In the genomic region with DNA sequence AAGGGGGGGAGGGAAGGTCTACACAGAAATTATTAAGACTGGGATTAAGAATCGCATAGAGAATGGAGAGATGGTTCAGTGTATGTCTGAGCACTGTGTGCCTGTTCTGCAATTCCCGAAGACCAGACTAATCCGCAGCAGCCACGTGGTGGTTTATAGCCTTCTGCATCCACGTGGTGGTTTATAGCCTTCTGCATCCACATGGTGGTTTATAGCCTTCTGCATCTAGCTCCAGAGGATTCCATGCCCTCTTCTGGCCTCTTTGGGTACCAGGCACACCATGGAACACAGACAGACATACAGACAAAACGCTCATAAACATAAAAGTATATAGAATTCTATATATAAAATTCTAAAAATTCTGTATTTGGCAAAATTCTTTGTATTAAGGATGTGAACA, we compare ENCODE assay signal across 24 mouse cellular contexts.
A peak's percentile ranks its signal among the peaks of the same experiment; 100 is the strongest.
DNase-seq lines count a peak whose midpoint lies in the region; ATAC-seq and TF ChIP-seq lines count a peak whose summit lies in the region.
"Had no signal": no experiment of that assay in that cellular context is flagged by ENCODE, and none has a peak within 500 bp of the region (broad histone marks: within the 10 kb centered on the region; RNA-seq: fewer than 3 reads in every experiment).

No protein-coding gene starts in this region.

- no peak overlapping the region for H3K9ac ChIP-seq in kidney, postnatal 0 days (ENCODE audit: low read depth, low read length)
- no peak overlapping the region for H3K9ac ChIP-seq in kidney, embryonic 16.5 days (replicated peaks; ENCODE audit: low read length)
- H3K9ac ChIP-seq in intestine, embryonic 16.5 days (ENCODE audit: low read depth, low read length) = no peak overlapping the region
- H3K9ac ChIP-seq in stomach, postnatal 0 days (ENCODE audit: low read length) = no peak overlapping the region
- H3K9ac ChIP-seq: embryonic facial prominence, embryonic 12.5 days; forebrain, embryonic 13.5 days; forebrain, embryonic 15.5 days had no signal

- H3K4me2 ChIP-seq in kidney, postnatal 0 days (ENCODE audit: low read length) = no peak overlapping the region
- no peak overlapping the region for H3K4me2 ChIP-seq in kidney, embryonic 16.5 days (replicated peaks; ENCODE audit: low read depth, low read length)
- H3K4me2 ChIP-seq in intestine, embryonic 16.5 days (ENCODE audit: low read depth, low read length) = no peak overlapping the region
- H3K4me2 ChIP-seq in stomach, postnatal 0 days (replicated peaks; ENCODE audit: low read depth) = no peak overlapping the region
- H3K4me2 ChIP-seq: embryonic facial prominence, embryonic 12.5 days; forebrain, embryonic 13.5 days; forebrain, embryonic 15.5 days had no signal

- no peak for ATAC-seq in kidney, postnatal 0 days (replicated peaks; ENCODE audit: low FRiP score, low read depth)
- no peak for ATAC-seq in kidney, embryonic 16.5 days (ENCODE audit: low FRiP score, low TSS enrichment)
- ATAC-seq in intestine, embryonic 16.5 days = peak; percentile 74
- no peak for ATAC-seq in stomach, postnatal 0 days (ENCODE audit: low FRiP score, low TSS enrichment)
- ATAC-seq: activated CD4-positive, CD25-positive, alpha-beta regulatory T cell, adult 4 months; CD4-positive, CD25-positive, alpha-beta regulatory T cell, adult 4 months; forebrain, embryonic 13.5 days; forebrain, embryonic 15.5 days; Patski had no signal

- 0 out of 2 replicates have a peak, but pooled peaks have one; percentile 27 for TF ChIP-seq CTCF in kidney, postnatal 0 days (IDR thresholded peaks at IDR 0.05; ENCODE audit: low read depth)
- TF ChIP-seq CTCF in stomach, postnatal 0 days (IDR thresholded peaks at IDR 0.05; ENCODE audit: low read depth) = peak; percentile 12; the same call in 1 of the 2 replicates

- H3K36me3 ChIP-seq in kidney, postnatal 0 days (ENCODE audit: insufficient read depth, low read length) = no peaks in the 10 kb centered on the region
- no peaks in the 10 kb centered on the region for H3K36me3 ChIP-seq in kidney, embryonic 16.5 days (ENCODE audit: insufficient read depth, low read length)
- no peaks in the 10 kb centered on the region for H3K36me3 ChIP-seq in intestine, embryonic 16.5 days (ENCODE audit: control insufficient read depth, insufficient read depth, low read length)
- no peaks in the 10 kb centered on the region for H3K36me3 ChIP-seq in stomach, postnatal 0 days (ENCODE audit: control insufficient read depth, insufficient read depth, low read length)
- H3K36me3 ChIP-seq: embryonic facial prominence, embryonic 10.5 days; embryonic facial prominence, embryonic 12.5 days; forebrain, embryonic 15.5 days; G1E had no signal

- DNase-seq in kidney, postnatal 0 days (ENCODE audit: low spot score) = no peak
- DNase-seq in forelimb bud, embryonic 11.5 days (ENCODE audit: low read depth, low spot score) = peak; percentile 51
- no peak for DNase-seq in stomach, postnatal 0 days (ENCODE audit: low spot score)
- no peak for DNase-seq in adrenal gland, postnatal 10 days
- DNase-seq in adrenal gland, postnatal 14 days = no peak
- DNase-seq: adrenal gland, adult 8-10 months; adrenal gland, postnatal 36 days; B cell, adult 2 months; cerebellum, adult 11-12 months; cerebellum, adult 2 months; cerebellum, adult 9-10 months; cerebellum, postnatal 10 days; cerebellum, postnatal 25 days had no signal

- TF ChIP-seq EP300 in stomach, postnatal 0 days (optimal IDR thresholded peaks at IDR 0.05) = no peak

- H3K4me1 ChIP-seq in kidney, postnatal 0 days (replicated peaks; ENCODE audit: insufficient read depth, low read length) = no peaks in the 10 kb centered on the region
- peaks cover 3% of the 10 kb centered on the region; the same call in 1 of the 2 replicates for H3K4me1 ChIP-seq in kidney, embryonic 16.5 days (ENCODE audit: insufficient read depth, low read length)
- no peaks in the 10 kb centered on the region for H3K4me1 ChIP-seq in intestine, embryonic 16.5 days (ENCODE audit: control insufficient read depth, insufficient read depth, low read length)
- no peaks in the 10 kb centered on the region for H3K4me1 ChIP-seq in stomach, postnatal 0 days (replicated peaks; ENCODE audit: control insufficient read depth, insufficient read depth)
- H3K4me1 ChIP-seq: embryonic facial prominence, embryonic 12.5 days; forebrain, embryonic 13.5 days had no signal

- WGBS in kidney, postnatal 0 days = 44% methylated on average over 6 of the region's 6 CpGs
- 37% methylated on average over 6 of the region's 6 CpGs for WGBS in kidney, embryonic 16.5 days
- 47% methylated on average over 6 of the region's 6 CpGs for WGBS in intestine, embryonic 16.5 days
- 73% methylated on average over 6 of the region's 6 CpGs for WGBS in stomach, postnatal 0 days

- H3K9me3 ChIP-seq in kidney, postnatal 0 days (replicated peaks; ENCODE audit: low read length) = no peaks in the 10 kb centered on the region
- no peaks in the 10 kb centered on the region for H3K9me3 ChIP-seq in kidney, embryonic 16.5 days (ENCODE audit: low read length)
- no peaks in the 10 kb centered on the region for H3K9me3 ChIP-seq in intestine, embryonic 16.5 days (ENCODE audit: control insufficient read depth, low read length)
- no peaks in the 10 kb centered on the region for H3K9me3 ChIP-seq in stomach, postnatal 0 days (ENCODE audit: control insufficient read depth, low read length)
- H3K9me3 ChIP-seq: embryonic facial prominence, embryonic 10.5 days; embryonic facial prominence, embryonic 12.5 days; forebrain, embryonic 13.5 days; forebrain, embryonic 15.5 days had no signal

- H3K4me3 ChIP-seq in kidney, postnatal 0 days (replicated peaks; ENCODE audit: low read depth, low read length) = no peak overlapping the region
- H3K4me3 ChIP-seq in kidney, embryonic 16.5 days (ENCODE audit: low read length) = no peak overlapping the region
- H3K4me3 ChIP-seq in intestine, embryonic 16.5 days (ENCODE audit: low read length) = no peak overlapping the region
- no peak overlapping the region for H3K4me3 ChIP-seq in stomach, postnatal 0 days (ENCODE audit: low read depth, low read length)
- H3K4me3 ChIP-seq: embryonic facial prominence, embryonic 10.5 days; embryonic facial prominence, embryonic 12.5 days; forebrain, embryonic 13.5 days; forebrain, embryonic 15.5 days had no signal

- H3K27me3 ChIP-seq in kidney, postnatal 0 days (ENCODE audit: insufficient read depth, low read length) = no peaks in the 10 kb centered on the region
- H3K27me3 ChIP-seq in kidney, embryonic 16.5 days (ENCODE audit: insufficient read depth, low read length) = peaks cover 22% of the 10 kb centered on the region; the same call in 1 of the 2 replicates
- H3K27me3 ChIP-seq in intestine, embryonic 16.5 days (replicated peaks; ENCODE audit: control insufficient read depth, insufficient read depth, low read length) = no peaks in the 10 kb centered on the region
- no peaks in the 10 kb centered on the region for H3K27me3 ChIP-seq in stomach, postnatal 0 days (ENCODE audit: control insufficient read depth, insufficient read depth, low read length)
- H3K27me3 ChIP-seq: CH12.LX; forebrain, embryonic 15.5 days; Patski had no signal

- no peak overlapping the region for H3K27ac ChIP-seq in kidney, postnatal 0 days
- H3K27ac ChIP-seq in kidney, embryonic 16.5 days (ENCODE audit: low read length) = no peak overlapping the region
- H3K27ac ChIP-seq in intestine, embryonic 16.5 days (ENCODE audit: low read length) = no peak overlapping the region
- no peak overlapping the region for H3K27ac ChIP-seq in stomach, postnatal 0 days (replicated peaks)
- H3K27ac ChIP-seq: embryonic facial prominence, embryonic 10.5 days; embryonic facial prominence, embryonic 12.5 days; forebrain, embryonic 13.5 days; forebrain, embryonic 15.5 days had no signal
